Mouse (Mus musculus): Measurements from ENCODE around the gene Gm13283. TPM values are rescaled to one million over a fixed set of nuclear protein-coding genes. Genes with fewer than 3 reads are reported as not detected.
A peak's percentile ranks its signal among the peaks of the same experiment; 100 is the strongest.
"Not testable (repeated sequence)": the region's sequence is repeated elsewhere in the genome, so short reads cannot be mapped to it uniquely, and the experiment has no call there.

Gm13283 gene
- polyA plus RNA-seq (2014; fragmentation: Nextera tagmentation; extraction: Ambion mirVana) = 0.24 TPM in 1 of 2 replicates, not detected in the other

GRCm38 (mm10) chr4:88759610-88760268 lies at the start of gene Gm13283:
TSS of gene Gm13283 (plus strand) at chr4:88760119.
- H3K27ac ChIP-seq (ENCODE audit: low read length) = not testable (repeated sequence)
- 24% methylated on average over 8 of the region's 14 CpGs for WGBS

GRCm38 (mm10) chr4:88714281-88714680 lies 45.6 kb upstream of the Gm13283 start:
- Histone ChIP-seq H3K27ac (ENCODE audit: low read length) (no peak overlapping the region), H3K4me2 (replicated peaks; ENCODE audit: low read depth, low read length) (no peak overlapping the region), H3K27me3 (ENCODE audit: control insufficient read depth, insufficient read depth, low read length) (no peaks in the 10 kb centered on the region), H3K36me3 (ENCODE audit: control insufficient read depth, insufficient read depth, low read length) (peaks cover 7% of the 10 kb centered on the region), H3K4me1 (ENCODE audit: control insufficient read depth, insufficient read depth, low read length) (peaks cover 9% of the 10 kb centered on the region; the same call in 1 of the 2 replicates), H3K9ac (replicated peaks; ENCODE audit: low read depth, low read length) (no peak overlapping the region), H3K9me3 (ENCODE audit: control insufficient read depth, low read depth, low read length) (no peaks in the 10 kb centered on the region), H3K4me3 (ENCODE audit: low read depth, low read length) (no peak overlapping the region)
- WGBS = 73% methylated on average over 1 of the region's 1 CpGs
- ATAC-seq (ENCODE audit: insufficient number of reproducible peaks, insufficient read depth, low FRiP score, low read depth) = no peak

More at GRCm38 (mm10) chr4:88759610-88760268, at the start of gene Gm13283:
- H3K4me1 ChIP-seq (ENCODE audit: control insufficient read depth, insufficient read depth, low read length); H3K36me3 ChIP-seq (ENCODE audit: control insufficient read depth, insufficient read depth, low read length); H3K9ac ChIP-seq (replicated peaks; ENCODE audit: low read depth, low read length); ATAC-seq (ENCODE audit: insufficient number of reproducible peaks, insufficient read depth, low FRiP score, low read depth); H3K27me3 ChIP-seq (ENCODE audit: control insufficient read depth, insufficient read depth, low read length); H3K9me3 ChIP-seq (ENCODE audit: control insufficient read depth, low read depth, low read length): not testable (repeated sequence)
- H3K4me3 ChIP-seq (ENCODE audit: low read depth, low read length) = peak within 1 kb of the TSS; percentile 16; the same call in 1 of the 2 replicates
- H3K4me2 ChIP-seq (replicated peaks; ENCODE audit: low read depth, low read length) = peak within 1 kb of the TSS; percentile 30

GRCm38 (mm10) chr4:88715059-88715458 lies 44.9 kb upstream of the Gm13283 start:
- no peak for ATAC-seq (ENCODE audit: insufficient number of reproducible peaks, insufficient read depth, low FRiP score, low read depth)
- H3K27ac ChIP-seq (ENCODE audit: low read length) = no peak overlapping the region
- no peak overlapping the region for H3K4me2 ChIP-seq (replicated peaks; ENCODE audit: low read depth, low read length)
- peaks cover 11% of the 10 kb centered on the region; the same call in 1 of the 2 replicates for H3K4me1 ChIP-seq (ENCODE audit: control insufficient read depth, insufficient read depth, low read length)
- no peaks in the 10 kb centered on the region for H3K27me3 ChIP-seq (ENCODE audit: control insufficient read depth, insufficient read depth, low read length)
- no peak overlapping the region for H3K9ac ChIP-seq (replicated peaks; ENCODE audit: low read depth, low read length)
- no peak overlapping the region for H3K4me3 ChIP-seq (ENCODE audit: low read depth, low read length)
- H3K9me3 ChIP-seq (ENCODE audit: control insufficient read depth, low read depth, low read length) = no peaks in the 10 kb centered on the region
- H3K36me3 ChIP-seq (ENCODE audit: control insufficient read depth, insufficient read depth, low read length) = peaks cover 9% of the 10 kb centered on the region

GRCm38 (mm10) chr4:88718715-88719114 lies 41.2 kb upstream of the Gm13283 start:
- H3K4me1 ChIP-seq (ENCODE audit: control insufficient read depth, insufficient read depth, low read length) = peaks cover 22% of the 10 kb centered on the region
- no peaks in the 10 kb centered on the region for H3K9me3 ChIP-seq (ENCODE audit: control insufficient read depth, low read depth, low read length)
- peak overlapping the region; percentile 91 for H3K4me2 ChIP-seq (replicated peaks; ENCODE audit: low read depth, low read length)
- H3K9ac ChIP-seq (replicated peaks; ENCODE audit: low read depth, low read length) = peak overlapping the region; percentile 14
- WGBS = 20% methylated on average over 1 of the region's 1 CpGs
- H3K27ac ChIP-seq (ENCODE audit: low read length) = no peak overlapping the region
- H3K4me3 ChIP-seq (ENCODE audit: low read depth, low read length) = peak overlapping the region; percentile 26
- no peaks in the 10 kb centered on the region for H3K27me3 ChIP-seq (ENCODE audit: control insufficient read depth, insufficient read depth, low read length)
- peaks cover 18% of the 10 kb centered on the region for H3K36me3 ChIP-seq (ENCODE audit: control insufficient read depth, insufficient read depth, low read length)
- ATAC-seq (ENCODE audit: insufficient number of reproducible peaks, insufficient read depth, low FRiP score, low read depth) = no peak

- Histone ChIP-seq H3K9me3 (ENCODE audit: control insufficient read depth, low read depth, low read length) (no peaks in the 10 kb centered on the region), H3K4me1 (ENCODE audit: control insufficient read depth, insufficient read depth, low read length) (peaks cover 22% of the 10 kb centered on the region), H3K4me3 (ENCODE audit: low read depth, low read length) (peak within 1 kb of the TSS; percentile 77), H3K4me2 (replicated peaks; ENCODE audit: low read depth, low read length) (peak within 1 kb of the TSS; percentile 91), H3K36me3 (ENCODE audit: control insufficient read depth, insufficient read depth, low read length) (peaks cover 14% of the 10 kb centered on the region), H3K27me3 (ENCODE audit: control insufficient read depth, insufficient read depth, low read length) (no peaks in the 10 kb centered on the region), H3K9ac (replicated peaks; ENCODE audit: low read depth, low read length) (peak within 1 kb of the TSS; percentile 97), H3K27ac (ENCODE audit: low read length) (peak within 1 kb of the TSS; percentile 97)
- ATAC-seq (ENCODE audit: insufficient number of reproducible peaks, insufficient read depth, low FRiP score, low read depth) = peak; percentile 98
- WGBS = under 1% methylated on average over 82 of the region's 82 CpGs
These were observed 37.9 kb upstream of the Gm13283 start, which contains the start of the genes Gm26566 and Klhl9 for GRCm38 (mm10) chr4:88721791-88722721. TSS of gene Gm26566 (plus strand) at chr4:88721805. TSS of gene Klhl9 (minus strand) at chr4:88722465.

GRCm38 (mm10) chr4:88723497-88724090 lies 36.3 kb upstream of the Gm13283 start:
- peaks cover 17% of the 10 kb centered on the region for H3K4me1 ChIP-seq (ENCODE audit: control insufficient read depth, insufficient read depth, low read length)
- H3K9me3 ChIP-seq (ENCODE audit: control insufficient read depth, low read depth, low read length) = no peaks in the 10 kb centered on the region
- ATAC-seq (ENCODE audit: insufficient number of reproducible peaks, insufficient read depth, low FRiP score, low read depth) = no peak
- H3K27me3 ChIP-seq (ENCODE audit: control insufficient read depth, insufficient read depth, low read length) = no peaks in the 10 kb centered on the region
- H3K4me3 ChIP-seq (ENCODE audit: low read depth, low read length) = no peak overlapping the region
- H3K27ac ChIP-seq (ENCODE audit: low read length) = peak overlapping the region; percentile 23; the same call in 1 of the 2 replicates
- peaks cover 11% of the 10 kb centered on the region for H3K36me3 ChIP-seq (ENCODE audit: control insufficient read depth, insufficient read depth, low read length)
- 47% methylated on average over 8 of the region's 8 CpGs for WGBS
- H3K4me2 ChIP-seq (replicated peaks; ENCODE audit: low read depth, low read length) = no peak overlapping the region; the same call in 1 of the 2 replicates
- no peak overlapping the region for H3K9ac ChIP-seq (replicated peaks; ENCODE audit: low read depth, low read length)

- no peak overlapping the region for H3K27ac ChIP-seq (ENCODE audit: low read length)
- no peaks in the 10 kb centered on the region; the same call in 1 of the 2 replicates for H3K4me1 ChIP-seq (ENCODE audit: control insufficient read depth, insufficient read depth, low read length)
- no peaks in the 10 kb centered on the region for H3K27me3 ChIP-seq (ENCODE audit: control insufficient read depth, insufficient read depth, low read length)
- H3K4me2 ChIP-seq (replicated peaks; ENCODE audit: low read depth, low read length) = no peak overlapping the region
- no peaks in the 10 kb centered on the region for H3K36me3 ChIP-seq (ENCODE audit: control insufficient read depth, insufficient read depth, low read length)
- no peak overlapping the region for H3K4me3 ChIP-seq (ENCODE audit: low read depth, low read length)
- H3K9me3 ChIP-seq (ENCODE audit: control insufficient read depth, low read depth, low read length) = no peaks in the 10 kb centered on the region
- no peak overlapping the region for H3K9ac ChIP-seq (replicated peaks; ENCODE audit: low read depth, low read length)
- WGBS = 83% methylated on average over 6 of the region's 6 CpGs
- ATAC-seq (ENCODE audit: insufficient number of reproducible peaks, insufficient read depth, low FRiP score, low read depth) = no peak
These were observed 33.2 kb upstream of the Gm13283 start for GRCm38 (mm10) chr4:88726727-88727126.

- no peaks in the 10 kb centered on the region for H3K27me3 ChIP-seq (ENCODE audit: control insufficient read depth, insufficient read depth, low read length)
- H3K9me3 ChIP-seq (ENCODE audit: control insufficient read depth, low read depth, low read length) = no peaks in the 10 kb centered on the region
- H3K4me3 ChIP-seq (ENCODE audit: low read depth, low read length) = no peak overlapping the region
- H3K36me3 ChIP-seq (ENCODE audit: control insufficient read depth, insufficient read depth, low read length) = no peaks in the 10 kb centered on the region
- H3K4me2 ChIP-seq (replicated peaks; ENCODE audit: low read depth, low read length) = no peak overlapping the region
- H3K9ac ChIP-seq (replicated peaks; ENCODE audit: low read depth, low read length) = no peak overlapping the region
- no peak overlapping the region for H3K27ac ChIP-seq (ENCODE audit: low read length)
- ATAC-seq (ENCODE audit: insufficient number of reproducible peaks, insufficient read depth, low FRiP score, low read depth) = no peak
- no peaks in the 10 kb centered on the region; the same call in 1 of the 2 replicates for H3K4me1 ChIP-seq (ENCODE audit: control insufficient read depth, insufficient read depth, low read length)
- WGBS = 4% methylated on average over 1 of the region's 1 CpGs
These were observed 32.6 kb upstream of the Gm13283 start for GRCm38 (mm10) chr4:88727324-88727723.

Measured in stomach, embryonic 14.5 days (tissue).